Mouse (Mus musculus): ENCODE results near the gene Osmr. TPM values are rescaled to one million over a fixed set of nuclear protein-coding genes. Genes with fewer than 3 reads are reported as not detected.

Osmr gene
- polyA plus RNA-seq, 1 experiment = 168 TPM

DNA sequence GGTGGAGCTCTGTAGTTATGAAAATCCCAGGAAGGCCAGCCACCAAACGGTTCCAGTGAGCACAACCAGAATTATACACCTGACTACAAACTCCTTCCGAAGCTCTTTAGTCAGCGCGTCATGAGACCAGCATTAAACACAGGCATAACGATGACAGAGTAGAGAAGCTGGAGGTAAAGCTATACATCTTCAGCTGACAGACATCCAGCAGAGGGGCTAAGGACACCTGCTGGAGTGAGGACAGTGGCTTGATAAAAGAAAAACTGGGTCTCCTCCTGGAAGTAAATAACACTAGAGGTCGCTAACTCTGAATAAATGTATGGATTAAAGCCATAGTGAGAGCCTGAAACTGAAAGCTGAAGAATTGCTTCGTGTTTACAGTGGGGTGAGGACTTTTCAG lies 81.9 kb downstream of the Osmr start:
- Histone ChIP-seq H3K4me3 (ENCODE audit: insufficient read depth, low read length) (no peak overlapping the region), H3K4me1 (ENCODE audit: control insufficient read depth, insufficient read depth, low read length) (no peaks in the 10 kb centered on the region), H3K27ac (ENCODE audit: insufficient read depth, low read length) (no peak overlapping the region)
- no peak for TF ChIP-seq POLR2A (IDR thresholded peaks at IDR 0.05; ENCODE audit: low read depth, low read length)
- TF ChIP-seq CTCF (IDR thresholded peaks at IDR 0.05; ENCODE audit: borderline replicate concordance, insufficient read depth, low read length) = no peak

DNA sequence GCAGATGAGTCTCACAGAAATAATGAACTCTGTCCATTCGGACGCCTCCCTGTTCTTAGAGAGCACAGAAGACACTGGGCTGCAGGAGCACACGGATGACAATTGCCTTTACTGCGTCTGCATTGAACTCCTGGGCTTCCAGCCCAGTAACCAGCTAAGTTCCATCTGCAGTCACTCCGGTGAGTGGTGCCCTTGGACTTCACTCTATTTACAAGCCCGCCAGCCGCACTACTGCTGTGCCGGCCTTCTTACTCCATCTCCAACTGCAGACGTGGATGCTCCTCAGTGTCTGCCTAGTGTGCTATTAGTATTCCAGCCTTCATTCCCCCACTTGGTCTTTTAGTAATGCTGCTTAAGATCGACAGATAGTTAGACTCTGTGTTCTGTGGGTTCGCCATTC lies 83.1 kb downstream of the Osmr start:
- H3K4me1 ChIP-seq (ENCODE audit: control insufficient read depth, insufficient read depth, low read length) = no peaks in the 10 kb centered on the region
- H3K27ac ChIP-seq (ENCODE audit: insufficient read depth, low read length) = no peak overlapping the region
- TF ChIP-seq POLR2A (IDR thresholded peaks at IDR 0.05; ENCODE audit: low read depth, low read length) (no peak), CTCF (IDR thresholded peaks at IDR 0.05; ENCODE audit: borderline replicate concordance, insufficient read depth, low read length) (no peak)
- H3K4me3 ChIP-seq (ENCODE audit: insufficient read depth, low read length) = no peak overlapping the region

DNA sequence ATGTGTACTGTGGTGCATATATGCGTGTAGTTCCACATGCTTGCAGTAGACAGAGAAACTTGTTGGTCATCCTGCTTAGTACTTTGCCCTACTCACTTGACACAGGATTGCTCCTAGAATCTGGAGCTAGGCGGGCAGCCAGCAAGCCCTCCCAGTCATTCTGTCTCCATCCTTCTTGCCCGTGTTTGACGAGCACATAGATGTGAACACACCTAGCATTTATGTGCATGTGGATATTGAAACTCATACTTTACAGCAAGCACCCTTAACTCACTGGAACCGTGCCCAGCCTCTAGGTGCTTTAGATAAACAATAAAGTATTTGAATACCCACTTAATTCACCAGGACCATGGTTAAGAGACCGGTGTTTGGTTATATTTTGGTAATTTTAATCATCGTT lies 84.8 kb downstream of the Osmr start:
- TF ChIP-seq CTCF (IDR thresholded peaks at IDR 0.05; ENCODE audit: borderline replicate concordance, insufficient read depth, low read length) = no peak
- no peak for TF ChIP-seq POLR2A (IDR thresholded peaks at IDR 0.05; ENCODE audit: low read depth, low read length)
- Histone ChIP-seq H3K4me1 (ENCODE audit: control insufficient read depth, insufficient read depth, low read length) (no peaks in the 10 kb centered on the region), H3K4me3 (ENCODE audit: insufficient read depth, low read length) (no peak overlapping the region), H3K27ac (ENCODE audit: insufficient read depth, low read length) (no peak overlapping the region)

GRCm38 (mm10) chr15:6787236-6787635 lies 87.5 kb downstream of the Osmr start:
- Histone ChIP-seq H3K4me1 (ENCODE audit: control insufficient read depth, insufficient read depth, low read length) (no peaks in the 10 kb centered on the region), H3K27ac (ENCODE audit: insufficient read depth, low read length) (no peak overlapping the region), H3K4me3 (ENCODE audit: insufficient read depth, low read length) (no peak overlapping the region)
- no peak for TF ChIP-seq CTCF (IDR thresholded peaks at IDR 0.05; ENCODE audit: borderline replicate concordance, insufficient read depth, low read length)
- TF ChIP-seq POLR2A (IDR thresholded peaks at IDR 0.05; ENCODE audit: low read depth, low read length) = no peak

DNA sequence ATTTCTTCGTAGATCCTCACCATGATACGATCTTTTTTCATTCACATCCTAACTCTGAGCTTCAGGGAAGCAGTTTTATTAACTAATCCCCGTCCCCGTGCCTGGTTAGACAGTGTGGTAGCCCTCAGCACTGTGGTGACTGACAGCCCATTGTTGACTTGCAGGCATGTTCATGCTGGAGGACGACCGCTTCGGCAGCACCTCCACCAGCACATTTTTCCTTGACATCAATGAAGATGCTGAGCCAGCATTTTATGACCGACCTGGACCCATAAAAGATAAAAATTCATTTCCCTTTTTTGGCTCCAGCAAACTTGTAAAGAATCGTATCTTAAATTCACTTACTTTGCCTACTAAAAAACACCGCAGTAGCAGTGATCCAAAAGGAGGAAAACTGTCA lies 88.6 kb downstream of the Osmr start:
- TF ChIP-seq POLR2A (IDR thresholded peaks at IDR 0.05; ENCODE audit: low read depth, low read length) = no peak
- TF ChIP-seq CTCF (IDR thresholded peaks at IDR 0.05; ENCODE audit: borderline replicate concordance, insufficient read depth, low read length) = no peak
- H3K4me1 ChIP-seq (ENCODE audit: control insufficient read depth, insufficient read depth, low read length) = no peaks in the 10 kb centered on the region
- H3K27ac ChIP-seq (ENCODE audit: insufficient read depth, low read length) = no peak overlapping the region
- H3K4me3 ChIP-seq (ENCODE audit: insufficient read depth, low read length) = no peak overlapping the region

GRCm38 (mm10) chr15:6772265-6772664 lies 102.5 kb downstream of the Osmr start:
- no peaks in the 10 kb centered on the region for H3K4me1 ChIP-seq (ENCODE audit: control insufficient read depth, insufficient read depth, low read length)
- no peak overlapping the region for H3K4me3 ChIP-seq (ENCODE audit: insufficient read depth, low read length)
- no peak overlapping the region for H3K27ac ChIP-seq (ENCODE audit: insufficient read depth, low read length)
- TF ChIP-seq POLR2A (IDR thresholded peaks at IDR 0.05; ENCODE audit: low read depth, low read length) = no peak
- TF ChIP-seq CTCF (IDR thresholded peaks at IDR 0.05; ENCODE audit: borderline replicate concordance, insufficient read depth, low read length) = no peak

Other genes starting within 250 kb of the Osmr start
- 46.7 and 66.7 TPM in 2 replicates for gene Rictor, start 166.6 kb downstream of the Osmr start, polyA plus RNA-seq (2011; ENCODE audit: insufficient read length, low read depth, missing spikeins)
- gene Lifr, start 215.6 kb upstream of the Osmr start, polyA plus RNA-seq (2011; ENCODE audit: insufficient read length, low read depth, missing spikeins) = 10.1 and 23.5 TPM in 2 replicates